Mouse (Mus musculus): ENCODE measurements around the gene Lactbl1.

DNA sequence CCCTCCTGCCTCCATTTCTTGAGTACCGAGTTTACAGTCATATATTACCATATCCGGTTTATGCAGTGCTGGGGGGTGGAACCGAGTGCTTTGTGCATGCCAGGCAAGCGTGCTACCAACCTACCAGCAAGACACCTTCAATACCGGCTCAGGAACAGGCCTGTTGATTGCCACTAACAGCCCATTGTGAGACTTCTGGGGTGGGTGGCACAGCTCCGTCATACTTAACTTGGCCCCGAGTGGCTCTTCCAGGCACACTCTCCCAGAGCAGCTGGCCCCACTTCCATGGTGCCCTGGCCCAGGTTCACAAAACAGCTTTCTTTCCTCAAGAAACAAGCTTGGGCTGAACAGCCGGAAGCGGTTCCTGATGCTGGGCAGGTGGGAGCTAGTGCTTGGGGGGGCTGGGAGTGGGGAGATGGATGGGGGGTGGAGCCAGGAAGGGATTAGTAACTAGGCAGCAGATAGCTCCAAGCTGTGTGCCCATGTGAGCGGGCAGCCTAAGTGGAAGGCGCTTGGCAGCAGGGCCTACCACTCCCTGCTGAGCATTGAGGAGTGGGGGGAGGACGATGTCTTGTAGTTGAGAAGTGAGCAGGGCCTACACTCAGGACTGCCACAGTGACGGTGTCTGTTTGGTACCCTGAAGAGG lies 29.6 kb downstream of the Lactbl1 start:
- TF ChIP-seq GATA1 (IDR thresholded peaks at IDR 0.05; ENCODE audit: borderline replicate concordance, low read length) (no peak), FLI1 (IDR thresholded peaks at IDR 0.05; ENCODE audit: low read length) (no peak)

All from megakaryocyte, embryonic 14.5 days (primary cell).